Comparison of ENCODE assay signal across 8 mouse cellular contexts in genomic region chr11:94133344-94133955, GRCm38 (mm10).
A peak's percentile ranks its signal among the peaks of the same experiment; 100 is the strongest.
DNase-seq lines count a peak whose midpoint lies in the region; ATAC-seq and TF ChIP-seq lines count a peak whose summit lies in the region.

No protein-coding gene starts in this region.

- intact Hi-C loops in gastrocnemius, postnatal 14 days (cut with DNase I; ENCODE audit: low total_unique reads) = loop anchor here (5.0 kb wide), 1 partner anchor 144 kb away; no protein-coding TSS in a partner anchor
- intact Hi-C loops in left cerebral cortex, adult 2 months (cut with DNase I) = loop anchor here (1.0 to 5.0 kb wide), 4 partner anchors 27 to 354 kb away; partner anchors contain the start of gene Spata20

- TF ChIP-seq CTCF in left cerebral cortex, adult 2 months (IDR thresholded peaks at IDR 0.05) = peak; percentile 77

- peak; percentile 91 for DNase-seq in ZHBTc4 (ENCODE audit: low read depth, low spot score)
- peak; percentile 87 to 93 for DNase-seq in cerebellum, postnatal 4 days (ENCODE audit: low spot score in 2 of 2)
- DNase-seq in gastrocnemius, postnatal 14 days = peak; percentile 87
- DNase-seq in induced T-regulatory cell, adult 2 months (ENCODE audit: low read depth) = peak; percentile 92
- peak; percentile 79 to 82 for DNase-seq in left cerebral cortex, adult 2 months (ENCODE audit: extremely low spot score in 1 of 2, low spot score in 2 of 2)
- DNase-seq in right cerebral cortex, adult 18-20 months = peak; percentile 82
- peak; percentile 92 for DNase-seq in urinary bladder, adult 2 months (ENCODE audit: low spot score)

- H3K27ac ChIP-seq in left cerebral cortex, adult 2 months = peak overlapping the region; percentile 75

- peak overlapping the region; percentile 12; the same call in 1 of the 2 replicates for H3K4me3 ChIP-seq in left cerebral cortex, adult 2 months

- peak; percentile 83 for ATAC-seq in megakaryocyte, adult 5-6 weeks (ENCODE audit: poor library complexity, severe bottlenecking)

Comparison
In these comparisons a context has a peak if more than half of its experiments do, and no peak if none do; other contexts are left out.
1. Peak in every context shown above with its lines: DNase-seq, ATAC-seq, H3K4me3 ChIP-seq and H3K27ac ChIP-seq.